Mouse (Mus musculus): ENCODE data around the gene Cnnm2. TPM values are rescaled to one million over a fixed set of nuclear protein-coding genes. Genes with fewer than 3 reads are reported as not detected.
A peak's percentile ranks its signal among the peaks of the same experiment; 100 is the strongest.

The Cnnm2 gene
- polyA plus RNA-seq, 1 experiment from 2014 or later, result 3.8 TPM

DNA sequence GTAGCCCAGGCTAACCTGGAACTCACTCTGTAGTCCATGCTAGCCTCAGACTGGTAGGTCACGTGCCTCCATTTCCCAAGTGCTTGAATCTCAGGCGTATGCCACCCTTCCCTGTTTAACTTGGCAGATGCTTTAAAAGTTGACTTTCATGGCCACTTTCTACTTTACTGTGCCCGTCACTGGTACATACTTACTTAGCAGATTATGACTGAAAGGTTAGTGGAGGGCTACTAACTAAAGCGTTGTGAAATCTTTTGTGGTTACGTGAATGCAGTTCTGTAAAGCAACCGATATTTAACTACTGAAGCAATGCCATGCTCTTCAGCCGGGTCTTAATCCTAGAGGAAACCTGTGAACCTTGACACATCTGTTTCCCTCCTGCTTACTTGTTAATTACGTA lies 30.5 kb downstream of the Cnnm2 start:
- Histone ChIP-seq H3K27ac (ENCODE audit: low read depth) (no peak overlapping the region), H3K4me3 (ENCODE audit: low read depth, low read length) (no peak overlapping the region), H3K9ac (no peak overlapping the region), H3K4me1 (ENCODE audit: insufficient read depth) (peaks cover 8% of the 10 kb centered on the region; the same call in 1 of the 2 replicates), H3K9me3 (ENCODE audit: low read depth, low read length) (no peaks in the 10 kb centered on the region), H3K36me3 (ENCODE audit: insufficient read depth) (no peaks in the 10 kb centered on the region), H3K27me3 (ENCODE audit: insufficient read depth, low read length) (no peaks in the 10 kb centered on the region), H3K4me2 (no peak overlapping the region)
- ATAC-seq (ENCODE audit: insufficient read depth) (no peak), DNase-seq (no peak)
- 77% methylated on average over 8 of the region's 8 CpGs for WGBS
- TF ChIP-seq CTCF (IDR thresholded peaks at IDR 0.05; ENCODE audit: low read depth), result no peak

DNA sequence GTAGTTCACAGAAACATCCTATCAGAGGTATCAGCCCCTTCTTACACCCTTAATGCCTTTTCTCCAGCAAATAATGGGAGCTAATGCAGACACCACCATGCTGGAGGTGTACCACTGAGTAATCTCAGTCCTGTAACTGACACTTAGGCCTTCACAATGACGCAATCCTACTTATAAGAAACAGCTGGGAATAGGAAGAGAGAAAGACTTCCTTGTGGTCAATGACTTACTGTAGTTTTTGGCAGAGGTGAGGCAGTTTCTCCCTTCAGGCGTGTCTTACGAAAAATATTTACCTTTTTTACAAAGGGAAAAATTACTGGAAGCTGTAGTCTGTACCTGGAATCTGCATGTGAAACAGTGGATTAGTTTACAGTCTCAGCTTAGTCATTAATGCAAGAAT lies 31.1 kb downstream of the Cnnm2 start:
- Histone ChIP-seq H3K9ac (no peak overlapping the region), H3K4me3 (ENCODE audit: low read depth, low read length) (no peak overlapping the region), H3K27ac (ENCODE audit: low read depth) (no peak overlapping the region), H3K27me3 (ENCODE audit: insufficient read depth, low read length) (no peaks in the 10 kb centered on the region), H3K9me3 (ENCODE audit: low read depth, low read length) (no peaks in the 10 kb centered on the region), H3K4me2 (no peak overlapping the region), H3K4me1 (ENCODE audit: insufficient read depth) (peaks cover 8% of the 10 kb centered on the region; the same call in 1 of the 2 replicates), H3K36me3 (ENCODE audit: insufficient read depth) (no peaks in the 10 kb centered on the region)
- no peak for TF ChIP-seq CTCF (IDR thresholded peaks at IDR 0.05; ENCODE audit: low read depth)
- ATAC-seq (ENCODE audit: insufficient read depth) (no peak), DNase-seq (no peak)
- WGBS, result 74% methylated on average over 3 of the region's 3 CpGs

DNA sequence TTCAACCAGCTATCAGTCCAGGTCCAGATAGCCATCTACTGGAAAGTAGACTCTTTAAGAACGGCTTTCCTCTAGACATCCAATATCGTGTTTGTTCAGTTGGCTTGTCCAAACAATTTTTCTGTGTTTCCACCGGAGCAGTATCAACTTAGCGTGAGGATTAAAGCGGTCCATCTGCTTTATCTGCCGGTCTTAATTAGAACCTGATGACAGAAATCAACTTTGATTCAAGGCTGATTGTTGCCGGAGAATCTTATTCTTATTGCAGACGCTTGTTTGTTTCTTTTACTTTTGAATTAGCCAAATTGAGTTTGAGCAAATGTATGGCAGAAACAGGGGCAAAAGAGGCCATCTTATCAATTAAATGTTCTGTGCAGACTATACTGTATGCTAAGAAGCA lies 32.8 kb downstream of the Cnnm2 start:
- WGBS, result 23% methylated on average over 8 of the region's 8 CpGs
- H3K27me3 ChIP-seq (ENCODE audit: insufficient read depth, low read length), result no peaks in the 10 kb centered on the region
- ATAC-seq (ENCODE audit: insufficient read depth) (no peak), DNase-seq (no peak)
- peaks cover 8% of the 10 kb centered on the region; the same call in 1 of the 2 replicates for H3K4me1 ChIP-seq (ENCODE audit: insufficient read depth)
- no peak overlapping the region for H3K4me2 ChIP-seq
- no peak for TF ChIP-seq CTCF (IDR thresholded peaks at IDR 0.05; ENCODE audit: low read depth)
- no peak overlapping the region for H3K27ac ChIP-seq (ENCODE audit: low read depth)
- H3K36me3 ChIP-seq (ENCODE audit: insufficient read depth), result no peaks in the 10 kb centered on the region
- H3K9ac ChIP-seq, result no peak overlapping the region
- H3K4me3 ChIP-seq (ENCODE audit: low read depth, low read length), result no peak overlapping the region
- no peaks in the 10 kb centered on the region for H3K9me3 ChIP-seq (ENCODE audit: low read depth, low read length)

DNA sequence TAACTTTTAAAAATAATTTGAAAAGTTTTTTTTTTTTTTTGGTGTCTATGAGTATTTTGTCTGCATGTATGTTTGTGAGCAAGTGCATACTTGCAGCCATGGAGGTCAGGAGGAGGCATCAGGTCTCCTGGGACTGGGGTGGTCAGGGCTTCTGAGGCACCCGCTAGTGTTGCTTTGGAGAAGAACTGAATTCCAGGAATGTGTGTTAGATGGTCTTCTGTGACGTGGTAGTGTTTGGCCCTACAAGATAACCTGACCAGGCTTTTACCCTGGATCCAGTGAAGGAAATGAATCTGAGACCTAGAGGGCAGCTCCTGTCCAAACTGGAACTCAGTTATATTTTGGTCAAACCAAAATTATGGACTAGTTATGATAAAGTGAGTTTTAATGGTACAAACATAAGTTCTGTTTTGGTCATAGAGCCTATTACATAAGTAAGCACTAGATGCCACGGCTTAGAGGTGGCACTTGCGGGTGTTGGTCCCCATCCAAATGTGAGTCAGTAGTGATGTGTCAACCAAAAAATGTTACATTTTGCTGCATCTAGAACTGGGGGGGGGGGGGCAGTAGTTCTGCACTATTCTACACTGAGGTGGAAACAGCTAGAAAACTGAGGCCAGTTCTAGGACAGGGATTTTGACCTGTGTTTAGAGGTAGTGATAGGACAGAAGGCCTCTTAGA lies 38.6 kb downstream of the Cnnm2 start:
- no peaks in the 10 kb centered on the region for H3K9me3 ChIP-seq (ENCODE audit: low read depth, low read length)
- ATAC-seq (ENCODE audit: insufficient read depth), result no peak
- no peak for DNase-seq
- no peaks in the 10 kb centered on the region for H3K4me1 ChIP-seq (ENCODE audit: insufficient read depth)
- no peak overlapping the region for H3K27ac ChIP-seq (ENCODE audit: low read depth)
- WGBS, result 73% methylated on average over 4 of the region's 4 CpGs
- no peak overlapping the region for H3K4me2 ChIP-seq
- no peaks in the 10 kb centered on the region for H3K27me3 ChIP-seq (ENCODE audit: insufficient read depth, low read length)
- no peak overlapping the region for H3K9ac ChIP-seq
- H3K4me3 ChIP-seq (ENCODE audit: low read depth, low read length), result no peak overlapping the region
- TF ChIP-seq CTCF (IDR thresholded peaks at IDR 0.05; ENCODE audit: low read depth), result no peak
- no peaks in the 10 kb centered on the region for H3K36me3 ChIP-seq (ENCODE audit: insufficient read depth)

DNA sequence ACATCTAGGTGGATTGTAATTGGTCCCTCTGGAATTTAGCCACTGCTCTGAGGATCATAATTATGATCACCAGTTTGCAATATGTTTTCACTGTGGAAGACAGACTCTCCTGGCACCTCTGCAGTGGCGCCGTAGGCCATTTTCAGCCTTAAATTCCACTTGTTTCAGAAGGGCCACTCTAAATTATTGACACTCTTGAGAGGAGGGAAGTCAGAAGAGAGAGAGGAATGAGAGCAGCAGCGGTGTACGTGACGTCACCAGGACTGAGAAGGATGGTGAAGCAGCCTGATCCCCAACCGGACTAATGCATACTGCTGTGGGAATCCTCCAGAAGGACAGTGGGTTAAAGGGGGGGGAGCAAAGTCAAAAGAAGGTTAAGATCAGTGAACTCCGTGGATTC lies 40.1 kb downstream of the Cnnm2 start:
- Histone ChIP-seq H3K9ac (no peak overlapping the region), H3K4me3 (ENCODE audit: low read depth, low read length) (no peak overlapping the region), H3K9me3 (ENCODE audit: low read depth, low read length) (no peaks in the 10 kb centered on the region), H3K4me2 (no peak overlapping the region), H3K27ac (ENCODE audit: low read depth) (no peak overlapping the region), H3K4me1 (ENCODE audit: insufficient read depth) (no peaks in the 10 kb centered on the region), H3K36me3 (ENCODE audit: insufficient read depth) (no peaks in the 10 kb centered on the region), H3K27me3 (ENCODE audit: insufficient read depth, low read length) (no peaks in the 10 kb centered on the region)
- DNase-seq (peak; percentile 45), ATAC-seq (ENCODE audit: insufficient read depth) (no peak)
- 56% methylated on average over 7 of the region's 7 CpGs for WGBS
- no peak for TF ChIP-seq CTCF (IDR thresholded peaks at IDR 0.05; ENCODE audit: low read depth)

DNA sequence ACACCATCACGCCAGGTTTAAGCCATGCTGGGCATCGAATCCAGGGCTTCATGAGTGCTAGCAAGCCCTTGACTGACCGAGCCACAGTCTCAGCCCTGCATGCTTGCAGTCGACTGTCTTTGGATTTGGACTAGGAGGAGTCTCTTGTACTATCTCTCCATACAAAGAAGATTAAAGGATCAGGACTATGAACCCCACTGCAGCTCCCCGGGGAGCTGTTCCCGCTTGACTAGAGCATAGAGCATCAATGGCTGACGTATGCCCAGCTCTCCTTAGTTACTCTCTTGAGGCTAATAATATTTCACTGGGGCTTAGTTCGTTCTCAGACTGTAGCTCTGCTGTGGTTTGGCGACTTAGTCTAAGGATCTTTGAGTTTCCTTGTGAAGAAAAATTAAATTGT lies 40.9 kb downstream of the Cnnm2 start:
- Histone ChIP-seq H3K27me3 (ENCODE audit: insufficient read depth, low read length) (no peaks in the 10 kb centered on the region), H3K9ac (no peak overlapping the region), H3K27ac (ENCODE audit: low read depth) (no peak overlapping the region), H3K4me2 (no peak overlapping the region), H3K4me3 (ENCODE audit: low read depth, low read length) (no peak overlapping the region), H3K9me3 (ENCODE audit: low read depth, low read length) (no peaks in the 10 kb centered on the region), H3K4me1 (ENCODE audit: insufficient read depth) (no peaks in the 10 kb centered on the region), H3K36me3 (ENCODE audit: insufficient read depth) (no peaks in the 10 kb centered on the region)
- ATAC-seq (ENCODE audit: insufficient read depth), result no peak
- 83% methylated on average over 9 of the region's 9 CpGs for WGBS
- no peak for TF ChIP-seq CTCF (IDR thresholded peaks at IDR 0.05; ENCODE audit: low read depth)
- no peak for DNase-seq

DNA sequence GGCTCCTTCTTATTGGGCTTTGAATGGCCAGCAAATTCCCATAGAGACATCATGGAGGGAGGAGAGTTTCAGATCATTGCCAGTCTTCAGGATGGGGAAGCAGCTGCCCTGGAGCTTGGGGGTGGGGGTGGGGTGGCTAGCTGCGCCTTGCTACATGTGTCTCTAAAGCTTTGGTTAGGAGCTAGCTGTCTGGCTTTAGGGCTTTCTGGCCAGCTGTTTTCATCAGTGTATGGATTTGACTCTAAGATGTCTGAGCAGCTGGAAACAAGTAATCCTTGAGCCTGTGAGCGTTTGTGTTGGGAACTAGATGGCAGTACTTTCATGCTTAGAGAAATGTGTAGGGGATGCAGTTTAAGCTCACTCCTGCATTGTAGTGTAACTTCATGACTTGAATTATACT lies 42.3 kb downstream of the Cnnm2 start:
- WGBS, result 57% methylated on average over 2 of the region's 2 CpGs
- no peak overlapping the region for H3K4me3 ChIP-seq (ENCODE audit: low read depth, low read length)
- H3K27ac ChIP-seq (ENCODE audit: low read depth), result no peak overlapping the region
- H3K9me3 ChIP-seq (ENCODE audit: low read depth, low read length), result no peaks in the 10 kb centered on the region
- no peak overlapping the region for H3K4me2 ChIP-seq
- no peak overlapping the region for H3K9ac ChIP-seq
- ATAC-seq (ENCODE audit: insufficient read depth) (no peak), DNase-seq (no peak)
- no peak for TF ChIP-seq CTCF (IDR thresholded peaks at IDR 0.05; ENCODE audit: low read depth)
- no peaks in the 10 kb centered on the region for H3K27me3 ChIP-seq (ENCODE audit: insufficient read depth, low read length)
- no peaks in the 10 kb centered on the region for H3K36me3 ChIP-seq (ENCODE audit: insufficient read depth)
- H3K4me1 ChIP-seq (ENCODE audit: insufficient read depth), result no peaks in the 10 kb centered on the region
